Mouse (Mus musculus) ES-E14 (cell line): ENCODE results near the gene Hist2h2aa1.

Source experiments
- CHD2 ChIP-seq: IDR thresholded peaks from 2 replicates; pipeline ENCODE4 v1.6.1; 2014; ENCODE audit warnings: mild to moderate bottlenecking, low read depth, low read length, inconsistent platforms
- HCFC1 ChIP-seq: IDR thresholded peaks from 2 replicates; pipeline ENCODE4 v1.6.1; 2012; ENCODE audit warnings: low read length, inconsistent platforms, borderline replicate concordance; ENCODE audit not compliant: insufficient read depth
- ZC3H11A ChIP-seq: IDR thresholded peaks from 2 replicates; pipeline ENCODE4 v1.6.1; 2012; ENCODE audit warnings: low read depth, mild to moderate bottlenecking, inconsistent platforms, low read length, borderline replicate concordance

DNA sequence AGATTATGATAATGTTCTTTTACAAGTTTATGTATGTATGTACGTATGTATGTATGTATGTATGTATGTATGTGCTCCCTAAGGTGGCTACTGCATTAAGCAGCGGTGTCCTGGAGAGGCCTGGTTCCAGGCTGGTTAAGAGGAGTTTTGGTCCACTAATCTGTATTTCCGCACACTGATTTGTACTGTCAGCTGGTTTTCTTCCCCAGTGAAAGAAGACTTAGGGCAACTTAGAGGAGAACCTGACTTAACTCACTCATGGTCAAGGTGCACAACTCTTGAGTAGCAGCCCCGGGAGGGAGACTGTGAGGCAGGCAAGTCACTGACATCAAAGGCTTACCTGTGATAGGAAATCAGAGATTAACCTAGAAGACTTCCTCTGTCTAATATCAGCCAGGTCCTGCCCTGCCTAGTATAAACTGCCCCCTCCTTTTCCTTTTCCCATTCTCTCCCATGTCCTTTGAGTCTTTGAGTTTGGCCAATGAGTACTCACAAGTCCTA is 8.4 kb upstream of the Hist2h2aa1 start:
- TF ChIP-seq HCFC1 (no peak), ZC3H11A (no peak), CHD2 (no peak)
